Mouse (Mus musculus) subcutaneous adipose tissue, adult 2 months (tissue): ENCODE data around the gene Hmcn1. TPM values are rescaled to one million over a fixed set of nuclear protein-coding genes. Genes with fewer than 3 reads are reported as not detected.

Experiments used
- polyA plus RNA-seq: library from polyadenylated mRNA; depleted of rRNA; stranded (reverse); fragments of >200 nt; gene quantifications from 2 replicates; pipeline ENCODE4 v1.2.3, GENCODE M21; 2012; ENCODE audit warnings: low replicate concordance; rRNA removed

Hmcn1 gene
- polyA plus RNA-seq, result 6.2 and 7.1 TPM in 2 replicates

GRCm38 (mm10) chr1:150993162-150994064 is at the start of gene Hmcn1:
Hmcn1 (minus strand) TSS chr1:150993435.

Other genes with a start within 250 kb of the Hmcn1 start
- gene Gm47985, start 189.1 kb upstream of the Hmcn1 start, polyA plus RNA-seq, result 0.10 TPM in 1 of 2 replicates, not detected in the other
- not detected in 2 replicates for gene Gm8947, start 198.9 kb upstream of the Hmcn1 start, polyA plus RNA-seq
- gene Gm47995, start 205.0 kb upstream of the Hmcn1 start, polyA plus RNA-seq, result not detected in 2 replicates
- not detected in 2 replicates for gene 3110040M04Rik, start 210.7 kb upstream of the Hmcn1 start, polyA plus RNA-seq
- gene Gm47996, start 216.7 kb upstream of the Hmcn1 start, polyA plus RNA-seq, result not detected in 2 replicates